Mouse (Mus musculus) limb, embryonic 11.5 days (tissue): ENCODE measurements around the gene Defa36. TPM values are rescaled to one million over a fixed set of nuclear protein-coding genes. Genes with fewer than 3 reads are reported as not detected.
"Not testable (repeated sequence)": the region's sequence is repeated elsewhere in the genome, so short reads cannot be mapped to it uniquely, and the experiment has no call there.

Experiments used
- ATAC-seq: fragments of 200-750 bp; cut with Nextera tagmentation; 2 replicates; pipeline ENCODE4 v1.8.0; 2017; ENCODE audit warnings: low read depth; ENCODE audit not compliant: insufficient number of reproducible peaks, low FRiP score, low TSS enrichment
- DNase-seq: peaks from one replicate; pipeline ENCODE4 v3.0.0-alpha.2; 2015; ENCODE audit warnings: low spot score
- H3K27ac ChIP-seq: fragments of 300-500 bp; sonication (generic); replicated peaks from 2 replicates; pipeline ENCODE4 v1.5.1; 2014; ENCODE audit warnings: low read depth, mild to moderate bottlenecking, low read length
- H3K27me3 ChIP-seq: fragments of 300-500 bp; sonication (generic); 2 replicates; pipeline ENCODE4 v1.6.1; 2014; ENCODE audit warnings: mild to moderate bottlenecking, low read length, mixed read lengths; ENCODE audit not compliant: control insufficient read depth, insufficient read depth
- H3K36me3 ChIP-seq: fragments of 300-500 bp; sonication (generic); 2 replicates; pipeline ENCODE4 v1.6.1; 2014; ENCODE audit warnings: mild to moderate bottlenecking, low read length, moderate library complexity, mixed read lengths; ENCODE audit not compliant: control insufficient read depth, insufficient read depth
- H3K4me1 ChIP-seq: fragments of 300-500 bp; sonication (generic); 2 replicates; pipeline ENCODE4 v1.6.1; 2014; ENCODE audit warnings: low read length, mixed read lengths; ENCODE audit not compliant: control insufficient read depth, insufficient read depth
- H3K4me2 ChIP-seq: fragments of 300-500 bp; sonication (generic); 2 replicates; pipeline ENCODE4 v1.6.1; 2014; ENCODE audit warnings: low read depth, mild to moderate bottlenecking, moderate library complexity; ENCODE audit not compliant: severe bottlenecking
- H3K4me3 ChIP-seq: fragments of 300-500 bp; sonication (generic); 2 replicates; pipeline ENCODE4 v1.5.1; 2014; ENCODE audit warnings: low read depth, low read length
- H3K9ac ChIP-seq: fragments of 300-500 bp; sonication (generic); 2 replicates; pipeline ENCODE4 v1.6.1; 2014; ENCODE audit warnings: mild to moderate bottlenecking, low read length
- H3K9me3 ChIP-seq: fragments of 300-500 bp; sonication (generic); 2 replicates; pipeline ENCODE4 v1.6.1; 2016; ENCODE audit warnings: low read length; ENCODE audit not compliant: control insufficient read depth
- WGBS: fragments of 180-500 bp; shearing (Covaris S2); extraction: QIAGEN DNeasy Blood & Tissue Kit; methylation state at CpG from one replicate; pipeline ENCODE4 v1.1.7; 2014; 5-methylcytosine and 5-hydroxymethylcytosine counted together
- polyA plus RNA-seq: library from polyadenylated mRNA; unstranded; fragments of >200 nt; fragmentation: Nextera tagmentation; extraction: Ambion mirVana; gene quantifications from 2 replicates; pipeline ENCODE4 v1.2.1, GENCODE M21; 2014

Defa36 gene
- polyA plus RNA-seq = not detected in 2 replicates

GRCm38 (mm10) chr8:21427111-21427510, at the start of gene Defa36:
Gene Defa36, plus strand, starts transcription at chr8:21427411.
- not testable (repeated sequence) for H3K4me3 ChIP-seq
- WGBS = no CpG with 5 or more reads among the region's 1 CpGs

DNA sequence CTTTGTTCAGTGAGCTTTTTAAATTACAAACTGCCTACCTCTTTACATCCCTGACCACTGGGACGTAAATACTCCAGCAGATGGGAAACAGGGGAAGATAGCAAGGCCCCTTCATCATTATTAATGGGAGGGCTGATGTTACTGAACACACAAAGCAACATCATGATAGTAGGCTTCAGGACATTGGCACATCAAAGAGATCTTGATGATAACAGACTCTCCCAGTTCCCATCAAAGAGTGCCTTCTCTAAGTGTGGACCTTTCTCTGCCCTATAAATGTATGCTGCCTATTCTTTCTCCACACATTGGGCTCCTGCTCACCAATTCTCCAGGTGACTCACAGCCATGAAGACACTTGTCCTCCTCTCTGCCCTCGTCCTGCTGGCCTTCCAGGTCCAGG, 49.0 kb upstream of the Defa36 start, which contains the start of gene Defa2:
Gene Defa2 (plus strand): TSS at position 301 of the 400 bp plus-strand sequence.
- not testable (repeated sequence) for ATAC-seq, H3K4me2 ChIP-seq, H3K27ac ChIP-seq, H3K27me3 ChIP-seq, H3K4me1 ChIP-seq, H3K9me3 ChIP-seq, H3K9ac ChIP-seq, H3K36me3 ChIP-seq, DNase-seq, H3K4me3 ChIP-seq
- WGBS = no CpG with 5 or more reads among the region's 2 CpGs

More at GRCm38 (mm10) chr8:21427111-21427510, at the start of gene Defa36:
- not testable (repeated sequence) for H3K4me2 ChIP-seq, H3K9me3 ChIP-seq, H3K4me1 ChIP-seq, H3K27ac ChIP-seq, ATAC-seq, DNase-seq, H3K27me3 ChIP-seq, H3K36me3 ChIP-seq, H3K9ac ChIP-seq

DNA sequence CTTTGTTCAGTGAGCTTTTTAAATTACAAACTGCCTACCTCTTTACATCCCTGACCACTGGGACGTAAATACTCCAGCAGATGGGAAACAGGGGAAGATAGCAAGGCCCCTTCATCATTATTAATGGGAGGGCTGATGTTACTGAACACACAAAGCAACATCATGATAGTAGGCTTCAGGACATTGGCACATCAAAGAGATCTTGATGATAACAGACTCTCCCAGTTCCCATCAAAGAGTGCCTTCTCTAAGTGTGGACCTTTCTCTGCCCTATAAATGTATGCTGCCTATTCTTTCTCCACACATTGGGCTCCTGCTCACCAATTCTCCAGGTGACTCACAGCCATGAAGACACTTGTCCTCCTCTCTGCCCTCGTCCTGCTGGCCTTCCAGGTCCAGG, 35.7 kb upstream of the Defa36 start, which contains the start of gene Defa33:
Gene Defa33 (plus strand): TSS at position 301 of the 400 bp plus-strand sequence.
- not testable (repeated sequence) for H3K4me3 ChIP-seq, H3K4me1 ChIP-seq, H3K9ac ChIP-seq, H3K27me3 ChIP-seq, H3K36me3 ChIP-seq, ATAC-seq, DNase-seq, H3K27ac ChIP-seq, H3K4me2 ChIP-seq, H3K9me3 ChIP-seq
- WGBS = no CpG with 5 or more reads among the region's 2 CpGs

- H3K36me3 ChIP-seq, H3K27me3 ChIP-seq, H3K27ac ChIP-seq, H3K4me3 ChIP-seq, DNase-seq, H3K9me3 ChIP-seq, H3K4me2 ChIP-seq, H3K9ac ChIP-seq, H3K4me1 ChIP-seq, ATAC-seq: not testable (repeated sequence)
- no CpG with 5 or more reads among the region's 1 CpGs for WGBS
These were observed 29.2 kb downstream of the Defa36 start, which contains the start of gene Gm7849 for GRCm38 (mm10) chr8:21456460-21456859. Gene Gm7849, minus strand, starts transcription at chr8:21456560.

Other genes with a start within 250 kb of the Defa36 start
- not detected in 2 replicates for gene Defa31, start 235.8 kb upstream of the Defa36 start, polyA plus RNA-seq
- not detected in 2 replicates for gene Gm15293, start 225.8 kb upstream of the Defa36 start, polyA plus RNA-seq
- not detected in 2 replicates for gene Gm15292, start 177.7 kb upstream of the Defa36 start, polyA plus RNA-seq
- not detected in 2 replicates for gene Defa27, start 111.9 kb upstream of the Defa36 start, polyA plus RNA-seq
- gene Defa29, start 100.4 kb upstream of the Defa36 start, polyA plus RNA-seq = not detected in 2 replicates
- not detected in 2 replicates for gene Defa2, start 48.9 kb upstream of the Defa36 start, polyA plus RNA-seq
- not detected in 2 replicates for gene Defa33, start 35.6 kb upstream of the Defa36 start, polyA plus RNA-seq
- not detected in 2 replicates for gene Gm7849, start 29.1 kb downstream of the Defa36 start, polyA plus RNA-seq
- not detected in 2 replicates for gene Defa20, start 81.8 kb downstream of the Defa36 start, polyA plus RNA-seq
- not detected in 2 replicates for gene Defa32, start 101.6 kb downstream of the Defa36 start, polyA plus RNA-seq
- not detected in 2 replicates for gene Defa37, start 138.0 kb downstream of the Defa36 start, polyA plus RNA-seq
- gene Defa28, start 155.6 kb downstream of the Defa36 start, polyA plus RNA-seq = not detected in 2 replicates
- gene Gm7861, start 167.1 kb downstream of the Defa36 start, polyA plus RNA-seq = not detected in 2 replicates
- gene Defa26, start 190.8 kb downstream of the Defa36 start, polyA plus RNA-seq = not detected in 2 replicates
- not detected in 2 replicates for gene Defa17, start 228.4 kb downstream of the Defa36 start, polyA plus RNA-seq
- not detected in 2 replicates for gene Defa34, start 238.4 kb downstream of the Defa36 start, polyA plus RNA-seq